Mouse (Mus musculus) hindbrain, embryonic 14.5 days (tissue): ENCODE data around the gene Tent4a. TPM values are rescaled to one million over a fixed set of nuclear protein-coding genes. Genes with fewer than 3 reads are reported as not detected.

Source experiments
- ATAC-seq: fragments of 200-750 bp; cut with Nextera tagmentation; 2 replicates; pipeline ENCODE4 v1.8.0; 2017; ENCODE audit warnings: moderate number of reproducible peaks, mild to moderate bottlenecking, moderate TSS enrichment, moderate library complexity; ENCODE audit not compliant: low FRiP score
- DNase-seq: peaks from one replicate; pipeline ENCODE4 v3.0.0-alpha.2; 2015; ENCODE audit warnings: low spot score
- H3K27ac ChIP-seq: fragments of 300-500 bp; sonication (generic); 2 replicates; pipeline ENCODE4 v1.5.1; 2014; ENCODE audit warnings: mild to moderate bottlenecking, moderate library complexity
- H3K27me3 ChIP-seq: fragments of 300-500 bp; sonication (generic); 2 replicates; pipeline ENCODE4 v1.6.1; 2014; ENCODE audit warnings: mild to moderate bottlenecking, low read length, mixed read lengths; ENCODE audit not compliant: control insufficient read depth, insufficient read depth
- H3K36me3 ChIP-seq: fragments of 300-500 bp; sonication (generic); replicated peaks from 2 replicates; pipeline ENCODE4 v1.6.1; 2014; ENCODE audit not compliant: control insufficient read depth, insufficient read depth
- H3K4me1 ChIP-seq: fragments of 300-500 bp; sonication (generic); replicated peaks from 2 replicates; pipeline ENCODE4 v1.6.1; 2014; ENCODE audit warnings: antibody characterized with exemption, low read length, mixed read lengths; ENCODE audit not compliant: control insufficient read depth, insufficient read depth
- H3K4me2 ChIP-seq: fragments of 300-500 bp; sonication (generic); replicated peaks from 2 replicates; pipeline ENCODE4 v1.6.1; 2014; ENCODE audit warnings: mild to moderate bottlenecking, moderate library complexity
- H3K4me3 ChIP-seq: fragments of 300-500 bp; sonication (generic); replicated peaks from 2 replicates; pipeline ENCODE4 v1.5.1; 2014; ENCODE audit warnings: mild to moderate bottlenecking, low read length
- H3K9ac ChIP-seq: fragments of 300-500 bp; sonication (generic); 2 replicates; pipeline ENCODE4 v1.6.1; 2014
- H3K9me3 ChIP-seq: fragments of 300-500 bp; sonication (generic); 2 replicates; pipeline ENCODE4 v1.6.1; 2016; ENCODE audit warnings: low read length; ENCODE audit not compliant: control insufficient read depth
- WGBS: fragments of 180-500 bp; shearing (Covaris S2); extraction: QIAGEN DNeasy Blood & Tissue Kit; methylation state at CpG from one replicate; pipeline ENCODE4 v1.1.7; 2014; 5-methylcytosine and 5-hydroxymethylcytosine counted together
- polyA plus RNA-seq: library from polyadenylated mRNA; unstranded; fragments of >200 nt; fragmentation: Nextera tagmentation; extraction: Ambion mirVana; gene quantifications from 2 replicates; pipeline ENCODE4 v1.2.1, GENCODE M21; 2014

Tent4a gene
- polyA plus RNA-seq, 1 experiment from 2014 or later, result 8.9 TPM

- Histone ChIP-seq H3K4me3 (no peak overlapping the region), H3K9ac (no peak overlapping the region), H3K27me3 (no peaks in the 10 kb centered on the region), H3K36me3 (no peaks in the 10 kb centered on the region), H3K27ac (no peak overlapping the region), H3K9me3 (no peaks in the 10 kb centered on the region), H3K4me2 (no peak overlapping the region), H3K4me1 (no peaks in the 10 kb centered on the region)
- ATAC-seq (no peak), DNase-seq (no peak)
- 92% methylated on average over 2 of the region's 2 CpGs for WGBS
Measured at GRCm38 (mm10) chr13:69550831-69551230, 16.4 kb upstream of the Tent4a start.

DNA sequence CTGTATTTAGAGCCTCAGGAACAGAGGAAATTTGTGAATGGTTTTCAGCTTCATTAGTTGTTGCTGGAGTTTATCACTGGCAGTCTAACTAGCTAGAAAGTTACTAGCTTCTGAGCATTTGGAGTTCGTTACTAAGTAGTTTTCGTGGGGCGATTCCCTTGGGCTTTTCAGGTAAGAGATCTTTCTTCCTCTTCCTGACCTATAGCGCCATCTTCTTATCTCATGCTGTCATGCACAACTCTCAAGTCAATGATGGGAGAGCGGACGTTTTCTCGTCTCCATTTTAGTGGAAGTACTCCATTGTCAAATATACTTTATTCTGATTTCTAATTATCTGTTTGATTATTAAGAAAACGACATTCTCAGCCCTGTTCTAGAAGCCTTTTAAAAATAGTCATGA lies 15.6 kb upstream of the Tent4a start:
- DNase-seq (no peak), ATAC-seq (no peak)
- Histone ChIP-seq H3K4me3 (no peak overlapping the region), H3K9me3 (no peaks in the 10 kb centered on the region), H3K4me2 (no peak overlapping the region), H3K27ac (no peak overlapping the region), H3K9ac (no peak overlapping the region), H3K4me1 (no peaks in the 10 kb centered on the region), H3K36me3 (no peaks in the 10 kb centered on the region), H3K27me3 (no peaks in the 10 kb centered on the region)
- WGBS, result 57% methylated on average over 8 of the region's 8 CpGs

DNA sequence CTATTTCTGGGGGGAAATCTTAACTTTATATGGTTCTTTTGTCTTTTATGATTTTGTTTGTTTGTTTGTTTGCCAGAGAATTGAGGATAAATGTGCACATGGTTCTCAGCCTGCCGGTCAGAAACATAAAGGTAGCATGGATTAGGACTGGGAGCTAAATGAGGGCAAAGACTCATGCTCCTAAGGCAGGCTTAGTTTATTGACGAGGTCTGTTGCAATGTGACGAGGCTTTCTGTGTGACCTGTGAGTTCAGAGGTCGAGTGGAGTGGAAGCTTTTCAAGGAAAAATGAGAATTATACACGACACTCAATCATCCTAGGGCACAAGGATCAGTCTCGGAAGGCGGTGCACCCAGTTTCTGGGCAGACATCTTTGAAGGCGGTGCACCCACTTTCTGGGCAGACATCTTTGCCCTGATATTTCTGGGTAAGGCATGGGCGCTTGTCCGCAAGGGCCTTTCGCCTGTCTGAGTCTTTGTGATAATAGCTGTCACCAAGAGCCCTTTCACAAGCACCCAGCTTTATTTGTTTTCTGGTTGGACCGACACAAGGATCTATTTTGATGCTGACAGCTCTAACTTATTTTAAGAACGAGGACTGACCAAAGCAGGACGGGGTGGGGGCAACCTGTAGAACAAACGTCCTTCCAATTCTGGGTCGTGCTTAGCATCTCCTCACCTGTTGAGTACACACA lies 13.2 kb upstream of the Tent4a start:
- Histone ChIP-seq H3K4me3 (no peak overlapping the region), H3K36me3 (no peaks in the 10 kb centered on the region), H3K4me1 (peaks cover 8% of the 10 kb centered on the region), H3K9me3 (no peaks in the 10 kb centered on the region), H3K27me3 (no peaks in the 10 kb centered on the region), H3K4me2 (no peak overlapping the region), H3K27ac (no peak overlapping the region), H3K9ac (no peak overlapping the region)
- no peak for DNase-seq
- ATAC-seq, result no peak
- 69% methylated on average over 16 of the region's 16 CpGs for WGBS

DNA sequence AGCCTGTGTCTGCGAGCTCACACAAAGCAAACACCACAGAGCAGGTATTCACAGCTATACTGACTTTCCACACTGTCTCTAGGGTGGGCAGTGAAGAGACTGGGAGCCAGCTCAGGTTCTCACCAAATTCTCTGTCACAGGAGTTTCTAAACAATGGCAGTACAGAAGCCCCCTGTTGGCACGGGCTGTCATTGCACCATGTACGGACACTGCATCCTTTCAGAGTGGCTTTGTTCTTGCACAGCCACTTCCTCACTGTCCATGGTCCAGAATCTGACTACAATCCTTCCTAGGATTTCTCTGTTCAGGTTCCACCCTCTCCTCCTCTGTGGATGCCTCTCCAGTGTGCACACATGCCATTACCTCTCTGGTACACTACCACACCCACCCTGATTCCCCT lies 10.6 kb upstream of the Tent4a start:
- no peaks in the 10 kb centered on the region for H3K36me3 ChIP-seq
- WGBS, result 24% methylated on average over 3 of the region's 3 CpGs
- H3K4me1 ChIP-seq, result peaks cover 8% of the 10 kb centered on the region
- no peaks in the 10 kb centered on the region for H3K27me3 ChIP-seq
- no peak overlapping the region for H3K4me3 ChIP-seq
- ATAC-seq, result no peak
- H3K4me2 ChIP-seq, result no peak overlapping the region
- H3K9ac ChIP-seq, result no peak overlapping the region
- H3K9me3 ChIP-seq, result no peaks in the 10 kb centered on the region
- no peak for DNase-seq
- no peak overlapping the region for H3K27ac ChIP-seq

- Histone ChIP-seq H3K4me3 (no peak overlapping the region), H3K9ac (0 out of 2 replicates have a peak overlapping the region, but pooled peaks have one; percentile 34), H3K27ac (no peak overlapping the region), H3K27me3 (no peaks in the 10 kb centered on the region), H3K9me3 (no peaks in the 10 kb centered on the region), H3K4me1 (peaks cover 16% of the 10 kb centered on the region), H3K36me3 (no peaks in the 10 kb centered on the region), H3K4me2 (peak overlapping the region; percentile 36)
- DNase-seq (no peak), ATAC-seq (no peak)
- WGBS, result 40% methylated on average over 12 of the region's 12 CpGs
Measured at GRCm38 (mm10) chr13:69543595-69543994, 9.2 kb upstream of the Tent4a start.

DNA sequence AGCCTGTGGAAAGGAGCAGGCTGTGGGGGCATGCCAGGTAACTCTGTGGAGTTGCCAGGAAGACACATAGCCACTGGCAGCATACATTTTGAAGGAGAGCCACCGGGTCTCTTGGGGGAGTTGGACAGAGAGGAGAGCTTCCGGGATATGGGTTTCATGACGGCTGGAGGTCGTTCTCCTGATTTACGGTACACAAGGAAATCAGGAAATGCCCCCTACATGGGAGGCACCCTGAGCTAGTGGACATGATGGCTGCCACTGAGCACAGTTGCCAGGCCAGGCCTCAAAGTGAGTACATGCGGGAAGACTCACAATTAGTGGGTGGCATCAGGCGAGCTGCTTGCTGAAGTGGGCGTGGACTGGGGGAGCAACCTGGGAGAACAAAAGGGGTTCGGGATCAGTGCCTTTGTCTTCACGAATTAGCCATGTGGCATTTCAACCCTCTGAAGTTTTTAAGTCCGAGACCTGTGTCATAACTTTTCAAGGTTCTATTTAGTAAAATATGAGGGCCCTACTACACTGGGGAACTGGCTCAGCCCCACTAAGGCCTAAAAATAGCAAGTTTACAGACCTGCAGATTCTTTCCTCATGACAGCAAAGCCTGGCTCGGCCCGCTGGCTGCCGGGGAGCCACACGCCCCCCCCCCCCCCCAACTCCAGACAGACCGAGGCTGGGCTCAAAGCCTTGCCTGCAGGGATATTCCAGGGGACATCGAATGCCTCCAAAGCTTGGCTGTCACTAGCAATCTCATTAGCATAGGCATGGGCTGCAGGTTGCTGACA lies 8.3 kb upstream of the Tent4a start:
- peaks cover 18% of the 10 kb centered on the region for H3K4me1 ChIP-seq
- no peak overlapping the region for H3K27ac ChIP-seq
- ATAC-seq, result no peak
- no peak overlapping the region for H3K4me2 ChIP-seq
- no peak overlapping the region for H3K4me3 ChIP-seq
- no peaks in the 10 kb centered on the region for H3K36me3 ChIP-seq
- WGBS, result 42% methylated on average over 17 of the region's 17 CpGs
- H3K9me3 ChIP-seq, result no peaks in the 10 kb centered on the region
- no peak overlapping the region for H3K9ac ChIP-seq
- H3K27me3 ChIP-seq, result no peaks in the 10 kb centered on the region
- no peak for DNase-seq

DNA sequence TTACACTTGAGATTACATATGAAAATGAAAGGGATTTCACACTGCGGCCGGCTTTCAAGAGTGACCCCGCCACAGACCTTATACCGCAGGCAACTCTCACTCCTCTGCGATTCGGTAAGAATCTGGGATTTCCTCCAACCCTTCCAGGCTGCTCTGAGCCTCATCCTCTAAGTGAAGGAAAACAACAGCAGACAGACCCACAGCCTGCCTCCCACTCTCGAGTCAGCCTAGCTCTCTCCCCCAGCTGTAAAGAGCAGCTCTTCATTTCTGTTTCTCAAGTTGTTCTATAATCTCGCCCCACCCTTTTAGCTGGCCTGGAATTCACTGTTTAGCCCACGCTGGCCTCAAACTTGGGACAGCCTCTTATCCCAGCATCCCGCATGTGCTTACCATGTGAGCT lies 7.4 kb upstream of the Tent4a start:
- no peaks in the 10 kb centered on the region for H3K27me3 ChIP-seq
- WGBS, result 75% methylated on average over 10 of the region's 10 CpGs
- DNase-seq, result no peak
- H3K4me2 ChIP-seq, result no peak overlapping the region
- peaks cover 18% of the 10 kb centered on the region for H3K4me1 ChIP-seq
- no peak overlapping the region for H3K9ac ChIP-seq
- no peaks in the 10 kb centered on the region for H3K9me3 ChIP-seq
- ATAC-seq, result no peak
- no peaks in the 10 kb centered on the region for H3K36me3 ChIP-seq
- H3K27ac ChIP-seq, result no peak overlapping the region
- no peak overlapping the region for H3K4me3 ChIP-seq

GRCm38 (mm10) chr13:69541209-69541608 lies 6.8 kb upstream of the Tent4a start:
- Histone ChIP-seq H3K4me2 (no peak overlapping the region), H3K27ac (no peak overlapping the region), H3K36me3 (no peaks in the 10 kb centered on the region), H3K9me3 (no peaks in the 10 kb centered on the region), H3K4me1 (peaks cover 18% of the 10 kb centered on the region), H3K4me3 (no peak overlapping the region), H3K27me3 (no peaks in the 10 kb centered on the region), H3K9ac (no peak overlapping the region)
- ATAC-seq (no peak), DNase-seq (no peak)
- 79% methylated on average over 6 of the region's 6 CpGs for WGBS

- DNase-seq (no peak), ATAC-seq (no peak)
- Histone ChIP-seq H3K27ac (no peak overlapping the region), H3K36me3 (no peaks in the 10 kb centered on the region), H3K27me3 (no peaks in the 10 kb centered on the region), H3K9me3 (no peaks in the 10 kb centered on the region), H3K4me2 (no peak overlapping the region), H3K4me1 (peaks cover 23% of the 10 kb centered on the region), H3K9ac (no peak overlapping the region), H3K4me3 (no peak overlapping the region)
- WGBS, result 27% methylated on average over 4 of the region's 4 CpGs
Measured at GRCm38 (mm10) chr13:69538327-69538726, 3.9 kb upstream of the Tent4a start.
